ENCODE assay signal across 21 mouse cellular contexts in the genomic region with DNA sequence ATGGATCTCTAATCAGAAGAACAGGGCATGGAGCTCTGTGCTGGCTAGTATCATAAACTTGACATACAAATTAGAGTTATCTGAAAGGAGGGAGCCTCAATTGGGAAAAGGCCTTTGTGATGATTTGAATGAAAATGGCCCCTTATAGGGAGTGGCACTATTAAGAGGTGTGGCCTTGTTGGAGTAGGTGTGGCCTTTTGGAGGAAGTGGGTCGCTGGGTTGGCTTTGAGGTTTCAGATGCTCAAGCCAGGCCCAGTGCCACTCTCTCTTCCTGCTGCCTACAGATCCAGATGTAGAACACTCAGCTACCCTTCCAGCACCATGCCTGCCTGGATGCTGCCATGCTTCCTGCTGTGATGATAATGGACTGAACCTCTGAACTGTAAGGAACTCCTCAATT.
DNase-seq lines count a peak whose midpoint lies in the region; ATAC-seq and TF ChIP-seq lines count a peak whose summit lies in the region.
"Had no signal": no experiment of that assay in that cellular context is flagged by ENCODE, and none has a peak within 500 bp of the region (broad histone marks: within the 10 kb centered on the region; RNA-seq: fewer than 3 reads in every experiment).

No protein-coding gene starts in this region.

- H3K4me3 ChIP-seq in E14TG2a.4 (replicated peaks; ENCODE audit: low read length): peak overlapping the region; percentile 35; the same call in 1 of the 2 replicates
- H3K4me3 ChIP-seq: embryonic facial prominence, embryonic 13.5 days; embryonic facial prominence, embryonic 15.5 days; erythroblast, embryonic 14.5 days; forebrain, embryonic 10.5 days; forebrain, embryonic 12.5 days had no signal

- DNase-seq in ES-CJ7 (ENCODE audit: low read depth, low spot score) (peak; percentile 53), ZHBTc4 (ENCODE audit: low read depth, low spot score) (peak; percentile 38)
- DNase-seq in cerebellum, postnatal 10 days: no peak
- DNase-seq: adrenal gland, adult 2 months; adrenal gland, postnatal 10 days; adrenal gland, postnatal 25 days; cerebellum, adult 11-12 months; cerebellum, adult 2 months; cerebellum, adult 9-10 months; cerebellum, postnatal 14 days; cerebellum, postnatal 36 days; embryo, embryonic 11 days had no signal

- H3K27me3 ChIP-seq in E14TG2a.4 (ENCODE audit: insufficient read depth, low read length): no peaks in the 10 kb centered on the region
- H3K27me3 ChIP-seq: embryonic facial prominence, embryonic 13.5 days; embryonic facial prominence, embryonic 15.5 days; forebrain, embryonic 12.5 days had no signal

- peaks cover 51% of the 10 kb centered on the region for H3K4me1 ChIP-seq in E14TG2a.4 (replicated peaks; ENCODE audit: low read depth, low read length)
- H3K4me1 ChIP-seq: embryonic facial prominence, embryonic 13.5 days; embryonic facial prominence, embryonic 15.5 days; forebrain, embryonic 10.5 days; forebrain, embryonic 12.5 days had no signal

- peaks cover 12% of the 10 kb centered on the region for H3K9me3 ChIP-seq in E14TG2a.4 (ENCODE audit: low read length)
- H3K9me3 ChIP-seq: embryonic facial prominence, embryonic 13.5 days; embryonic facial prominence, embryonic 15.5 days; forebrain, embryonic 10.5 days; forebrain, embryonic 12.5 days had no signal

- H3K36me3 ChIP-seq in E14TG2a.4 (ENCODE audit: insufficient read depth, low read length): no peaks in the 10 kb centered on the region
- H3K36me3 ChIP-seq: embryonic facial prominence, embryonic 13.5 days; embryonic facial prominence, embryonic 15.5 days; forebrain, embryonic 10.5 days; forebrain, embryonic 12.5 days had no signal

- TF ChIP-seq CTCF in E14TG2a.4 (conservative IDR thresholded peaks at IDR 0.05; ENCODE audit: low read length): no peak

- no peak for ATAC-seq in cerebellum, adult (ENCODE audit: insufficient number of reproducible peaks, low FRiP score, low TSS enrichment)
- ATAC-seq: forebrain, embryonic 14.5 days; forebrain, embryonic 16.5 days had no signal

Comparison
In these comparisons a context has a peak if more than half of its experiments do, and no peak if none do; other contexts are left out.
1. DNase-seq: peak in ES-CJ7 (single experiment) and ZHBTc4 (single experiment); none in cerebellum, postnatal 10 days (0 of 2).